Mouse (Mus musculus) stomach, postnatal 0 days (tissue): Measurements from ENCODE around the gene Lage3. TPM values are rescaled to one million over a fixed set of nuclear protein-coding genes. Genes with fewer than 3 reads are reported as not detected.

ENCODE experiments used
- ATAC-seq: fragments of 200-750 bp; cut with Nextera tagmentation; 2 replicates; pipeline ENCODE4 v1.8.0; 2017; ENCODE audit not compliant: low FRiP score, low TSS enrichment
- DNase-seq: peaks from one replicate; pipeline ENCODE4 v3.0.0-alpha.2; 2016; ENCODE audit warnings: low spot score
- H3K27ac ChIP-seq: fragments of 300-500 bp; sonication (generic); replicated peaks from 2 replicates; pipeline ENCODE4 v1.5.1; 2014; ENCODE audit warnings: mild to moderate bottlenecking, control low read depth
- H3K27me3 ChIP-seq: fragments of 300-500 bp; sonication (generic); 2 replicates; pipeline ENCODE4 v1.6.1; 2014; ENCODE audit warnings: low read length; ENCODE audit not compliant: control insufficient read depth, insufficient read depth
- H3K36me3 ChIP-seq: fragments of 300-500 bp; sonication (generic); 2 replicates; pipeline ENCODE4 v1.6.1; 2014; ENCODE audit warnings: low read length, mixed read lengths; ENCODE audit not compliant: control insufficient read depth, insufficient read depth
- H3K4me1 ChIP-seq: fragments of 300-500 bp; sonication (generic); replicated peaks from 2 replicates; pipeline ENCODE4 v1.6.1; 2014; ENCODE audit warnings: antibody characterized with exemption; ENCODE audit not compliant: control insufficient read depth, insufficient read depth
- H3K4me2 ChIP-seq: fragments of 300-500 bp; sonication (generic); replicated peaks from 2 replicates; pipeline ENCODE4 v1.6.1; 2014; ENCODE audit warnings: low read depth, mild to moderate bottlenecking, control low read depth, moderate library complexity
- H3K4me3 ChIP-seq: fragments of 300-500 bp; sonication (generic); 2 replicates; pipeline ENCODE4 v1.5.1; 2014; ENCODE audit warnings: low read depth, low read length, control low read depth
- H3K9ac ChIP-seq: fragments of 300-500 bp; sonication (generic); 2 replicates; pipeline ENCODE4 v1.6.1; 2014; ENCODE audit warnings: mild to moderate bottlenecking, low read length, control low read depth, mixed read lengths
- H3K9me3 ChIP-seq: fragments of 300-500 bp; sonication (generic); 2 replicates; pipeline ENCODE4 v1.6.1; 2016; ENCODE audit warnings: low read length; ENCODE audit not compliant: control insufficient read depth
- CTCF ChIP-seq: IDR thresholded peaks from 2 replicates; pipeline ENCODE4 v1.5.1; 2016; ENCODE audit warnings: antibody characterized with exemption, low read depth, mild to moderate bottlenecking, moderate library complexity
- EP300 ChIP-seq: optimal IDR thresholded peaks from 2 replicates; pipeline ENCODE3; 2016; ENCODE audit warnings: antibody characterized with exemption
- WGBS: fragments of 180-500 bp; shearing (Covaris S2); extraction: QIAGEN DNeasy Blood & Tissue Kit; methylation state at CpG from one replicate; pipeline ENCODE4 v1.1.7; 2014; 5-methylcytosine and 5-hydroxymethylcytosine counted together
- polyA plus RNA-seq: library from polyadenylated mRNA; unstranded; fragments of >200 nt; fragmentation: Nextera tagmentation; extraction: Ambion mirVana; gene quantifications from 2 replicates; pipeline ENCODE4 v1.2.1, GENCODE M21; 2015

Gene Lage3
- polyA plus RNA-seq, 1 experiment from 2014 or later, result 88.1 TPM

GRCm38 (mm10) chrX:74352645-74353466, 562 bp downstream of the Lage3 start:
- Histone ChIP-seq H3K27ac (peak overlapping the region; percentile 30; the same call in 1 of the 2 replicates), H3K9ac (peak overlapping the region; percentile 54), H3K4me1 (no peaks in the 10 kb centered on the region), H3K4me3 (peak overlapping the region; percentile 39), H3K4me2 (peak overlapping the region; percentile 64), H3K9me3 (no peaks in the 10 kb centered on the region), H3K27me3 (no peaks in the 10 kb centered on the region), H3K36me3 (no peaks in the 10 kb centered on the region)
- WGBS, result 20% methylated on average over 13 of the region's 13 CpGs
- TF ChIP-seq CTCF (no peak), EP300 (no peak)
- DNase-seq (no peak), ATAC-seq (peak; percentile 29; the same call in 1 of the 2 replicates)

DNA sequence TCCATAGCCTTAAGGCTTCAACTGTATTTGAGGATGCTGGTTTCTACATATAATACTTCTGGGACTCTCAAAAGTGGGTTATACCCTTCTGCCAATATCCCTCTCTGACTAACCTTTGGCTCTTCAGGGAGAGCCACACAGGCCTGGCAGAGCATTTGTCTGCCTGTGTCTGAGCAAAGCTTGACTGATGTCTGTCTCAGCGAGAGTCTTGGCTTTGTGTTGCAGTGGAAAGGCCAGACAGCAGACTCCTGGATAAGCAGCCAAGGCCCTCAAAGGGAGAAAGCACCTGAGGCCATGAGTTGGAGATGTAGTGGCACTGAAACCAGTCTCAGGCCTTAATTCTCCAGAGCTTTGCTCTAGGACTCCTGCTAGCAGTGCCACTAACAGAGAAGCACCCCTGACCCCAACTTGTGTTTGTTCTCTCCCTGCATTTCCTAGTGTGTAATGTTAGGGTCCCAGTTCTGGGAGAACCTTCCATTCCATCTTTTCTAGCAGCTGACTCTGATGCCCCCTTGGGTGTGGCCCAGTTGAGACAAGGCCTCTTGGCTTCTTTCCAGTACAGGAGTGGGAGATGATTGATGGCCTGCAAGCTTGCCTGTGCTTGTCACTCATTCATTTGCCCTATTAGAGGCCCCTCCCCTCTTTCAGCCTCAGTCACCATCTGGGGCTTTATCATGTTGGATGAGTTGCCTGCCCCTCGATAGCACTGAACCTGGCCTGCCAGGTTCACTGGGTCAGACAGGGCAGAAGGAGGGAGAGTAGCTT, 23.1 kb downstream of the Lage3 start:
- Histone ChIP-seq H3K27ac (no peak overlapping the region; the same call in 1 of the 2 replicates), H3K4me3 (no peak overlapping the region)
- 29% methylated on average over 2 of the region's 2 CpGs for WGBS

DNA sequence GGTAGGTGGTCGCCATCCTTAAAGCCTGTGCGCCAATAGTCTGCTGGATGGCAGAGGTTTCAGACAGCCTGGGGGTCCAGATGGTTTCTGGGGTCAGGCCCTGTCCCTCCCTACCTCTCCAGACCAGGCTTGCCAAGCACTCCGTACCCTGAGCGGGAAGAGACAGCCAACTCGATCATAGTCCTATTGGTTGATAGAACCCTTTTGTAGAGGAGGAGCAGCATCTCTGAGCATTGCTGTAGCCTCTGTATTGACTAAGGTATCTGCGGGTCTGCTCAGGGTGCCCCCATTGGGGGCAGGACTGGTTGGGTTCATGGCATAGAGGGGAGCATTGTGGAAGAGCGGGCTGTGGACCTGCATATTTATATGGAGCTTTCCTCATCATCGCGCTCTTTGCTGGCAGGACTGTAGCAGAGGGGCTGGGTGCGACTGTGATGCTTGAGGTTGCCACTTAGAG, 24.2 kb downstream of the Lage3 start:
- Histone ChIP-seq H3K27me3 (no peaks in the 10 kb centered on the region), H3K9ac (peak overlapping the region; percentile 66), H3K4me3 (peak overlapping the region; percentile 41), H3K27ac (no peak overlapping the region), H3K36me3 (no peaks in the 10 kb centered on the region), H3K9me3 (no peaks in the 10 kb centered on the region), H3K4me2 (peak overlapping the region; percentile 56), H3K4me1 (no peaks in the 10 kb centered on the region)
- ATAC-seq (peak; percentile 4; the same call in 1 of the 2 replicates), DNase-seq (no peak)
- TF ChIP-seq EP300 (no peak), CTCF (no peak)
- 19% methylated on average over 10 of the region's 10 CpGs for WGBS

More for the DNA sequence above, 23.1 kb downstream of the Lage3 start:
- no peak for DNase-seq
- Histone ChIP-seq H3K4me1 (no peaks in the 10 kb centered on the region), H3K9ac (no peak overlapping the region), H3K4me2 (peak overlapping the region; percentile 56; the same call in 1 of the 2 replicates), H3K36me3 (no peaks in the 10 kb centered on the region), H3K27me3 (no peaks in the 10 kb centered on the region), H3K9me3 (no peaks in the 10 kb centered on the region)
- ATAC-seq, result no peak
- TF ChIP-seq EP300 (no peak), CTCF (no peak)

- peak within 1 kb of the TSS; percentile 73 for H3K27ac ChIP-seq
- ATAC-seq, result peak; percentile 94
- WGBS, result 15% methylated on average over 18 of the region's 30 CpGs
Measured at GRCm38 (mm10) chrX:74328725-74329161, 24.7 kb downstream of the Lage3 start, which contains the start of gene Plxna3. Plxna3 (plus strand) TSS chrX:74329066.

GRCm38 (mm10) chrX:74312540-74313464, 40.6 kb downstream of the Lage3 start, which contains the start of gene Fam50a:
Fam50a (plus strand) TSS chrX:74313033.
- peak; percentile 91 for DNase-seq
- peak within 1 kb of the TSS; percentile 79 for H3K27ac ChIP-seq
- no peaks in the 10 kb centered on the region for H3K36me3 ChIP-seq
- H3K9me3 ChIP-seq, result no peaks in the 10 kb centered on the region
- no peak for TF ChIP-seq EP300
- no peak; the same call in 1 of the 2 replicates for TF ChIP-seq CTCF
- H3K4me2 ChIP-seq, result peak within 1 kb of the TSS; percentile 69
- peak; percentile 98 for ATAC-seq
- WGBS, result 18% methylated on average over 56 of the region's 59 CpGs
- no peaks in the 10 kb centered on the region for H3K27me3 ChIP-seq
- H3K4me3 ChIP-seq, result peak within 1 kb of the TSS; percentile 54
- peak within 1 kb of the TSS; percentile 74 for H3K9ac ChIP-seq
- no peaks in the 10 kb centered on the region for H3K4me1 ChIP-seq

More at GRCm38 (mm10) chrX:74328725-74329161, 24.7 kb downstream of the Lage3 start, which contains the start of gene Plxna3:
- peak within 1 kb of the TSS; percentile 41 for H3K4me3 ChIP-seq
- no peaks in the 10 kb centered on the region for H3K4me1 ChIP-seq
- DNase-seq, result peak; percentile 81
- H3K9me3 ChIP-seq, result no peaks in the 10 kb centered on the region
- no peaks in the 10 kb centered on the region for H3K36me3 ChIP-seq
- peak within 1 kb of the TSS; percentile 56 for H3K4me2 ChIP-seq
- peak within 1 kb of the TSS; percentile 66 for H3K9ac ChIP-seq
- TF ChIP-seq CTCF (no peak), EP300 (no peak)
- H3K27me3 ChIP-seq, result no peaks in the 10 kb centered on the region
